Mouse (Mus musculus): ENCODE data around the gene Alg13. TPM values are rescaled to one million over a fixed set of nuclear protein-coding genes. Genes with fewer than 3 reads are reported as not detected.

Gene Alg13
- total and polyA plus RNA-seq, 3 experiments, result 36.5 to 51.4 TPM; not detected in 1

DNA sequence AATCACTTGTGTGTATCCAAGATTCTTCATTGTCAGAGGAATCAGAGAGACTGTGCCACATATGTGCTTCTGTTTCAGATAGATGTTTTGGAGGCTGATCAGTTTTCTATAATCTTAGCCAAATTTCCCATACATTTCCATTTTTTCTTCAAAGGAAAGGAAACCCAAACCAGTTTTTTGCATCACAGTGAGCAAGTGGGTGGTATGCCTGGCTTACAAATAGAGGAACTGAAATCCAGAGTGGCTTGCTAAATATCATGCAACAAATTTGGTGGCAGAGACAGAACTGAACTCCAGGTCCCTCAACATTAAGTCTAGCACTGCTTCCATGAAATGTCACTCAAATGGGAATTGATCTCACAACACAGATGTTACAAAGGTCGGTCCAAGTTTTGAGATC lies 103.5 kb downstream of the Alg13 start:
- Histone ChIP-seq H3K4me3 (ENCODE audit: control insufficient read depth in 1 of 2, insufficient read depth in 1 of 2, low read depth in 2 of 2, low read length in 2 of 2) (no peak overlapping the region), H3K27ac (ENCODE audit: control insufficient read depth, low read depth, low read length) (no peak overlapping the region), H3K9me3 (replicated peaks; ENCODE audit: insufficient read depth, low read length) (no peaks in the 10 kb centered on the region), H3K27me3 (ENCODE audit: control insufficient read depth in 1 of 2, insufficient read depth in 2 of 2, low read length in 2 of 2) (no peaks in the 10 kb centered on the region; a peak in 1 of 4 replicates), H3K9ac (ENCODE audit: control insufficient read depth, low read depth, low read length, poor library complexity, severe bottlenecking) (no peak overlapping the region), H3K36me3 (ENCODE audit: control insufficient read depth in 1 of 2, insufficient read depth in 2 of 2, low read length in 2 of 2) (no peaks in the 10 kb centered on the region), H3K79me2 (ENCODE audit: control insufficient read depth, insufficient read depth, low read length, poor library complexity) (no peaks in the 10 kb centered on the region), H3K4me1 (ENCODE audit: control insufficient read depth in 1 of 2, insufficient read depth in 2 of 2, low read length in 2 of 2) (no peaks in the 10 kb centered on the region)
- no peak for DNase-seq (ENCODE audit: low read depth, low spot score)
- TF ChIP-seq MAFK (IDR thresholded peaks at IDR 0.05; ENCODE audit: borderline replicate concordance, low read depth, low read length) (no peak), ZNF384 (IDR thresholded peaks at IDR 0.05; ENCODE audit: low read depth, low read length) (no peak), CHD1 (IDR thresholded peaks at IDR 0.05; ENCODE audit: low read depth, low read length) (no peak), TBP (IDR thresholded peaks at IDR 0.05; ENCODE audit: low read depth, low read length) (no peak), GABPA (IDR thresholded peaks at IDR 0.05; ENCODE audit: low read depth, low read length) (no peak), SIN3A (IDR thresholded peaks at IDR 0.05; ENCODE audit: low read length) (no peak), E2F4 (IDR thresholded peaks at IDR 0.05; ENCODE audit: borderline replicate concordance, low read depth, low read length) (no peak), TCF12 (IDR thresholded peaks at IDR 0.05; ENCODE audit: low read depth, low read length) (no peak)

GRCm38 (mm10) chrX:144423848-144424247 lies 106.2 kb downstream of the Alg13 start:
- Histone ChIP-seq H3K4me1 (ENCODE audit: control insufficient read depth in 1 of 2, insufficient read depth in 2 of 2, low read length in 2 of 2) (no peaks in the 10 kb centered on the region), H3K27ac (ENCODE audit: control insufficient read depth, low read depth, low read length) (no peak overlapping the region), H3K4me3 (ENCODE audit: control insufficient read depth in 1 of 2, insufficient read depth in 1 of 2, low read depth in 2 of 2, low read length in 2 of 2) (no peak overlapping the region), H3K36me3 (ENCODE audit: control insufficient read depth in 1 of 2, insufficient read depth in 2 of 2, low read length in 2 of 2) (no peaks in the 10 kb centered on the region), H3K9me3 (replicated peaks; ENCODE audit: insufficient read depth, low read length) (no peaks in the 10 kb centered on the region), H3K79me2 (ENCODE audit: control insufficient read depth, insufficient read depth, low read length, poor library complexity) (no peaks in the 10 kb centered on the region), H3K27me3 (ENCODE audit: control insufficient read depth in 1 of 2, insufficient read depth in 2 of 2, low read length in 2 of 2) (no peaks in the 10 kb centered on the region; a peak in 1 of 4 replicates), H3K9ac (ENCODE audit: control insufficient read depth, low read depth, low read length, poor library complexity, severe bottlenecking) (no peak overlapping the region)
- TF ChIP-seq MAX (IDR thresholded peaks at IDR 0.05; ENCODE audit: low read length), result no peak
- TF ChIP-seq NELFE (IDR thresholded peaks at IDR 0.05; ENCODE audit: low read depth, low read length), result no peak
- no peak for TF ChIP-seq USF2 (IDR thresholded peaks at IDR 0.05; ENCODE audit: borderline replicate concordance in 1 of 2, insufficient read depth in 1 of 2, low read depth in 1 of 2, low read length in 2 of 2)
- no peak for TF ChIP-seq MAFK (IDR thresholded peaks at IDR 0.05; ENCODE audit: borderline replicate concordance, low read depth, low read length)
- TF ChIP-seq RAD21 (IDR thresholded peaks at IDR 0.05; ENCODE audit: low read depth, low read length), result no peak
- TF ChIP-seq RCOR1 (IDR thresholded peaks at IDR 0.05; ENCODE audit: low read depth, low read length), result no peak
- TF ChIP-seq ZMIZ1 (IDR thresholded peaks at IDR 0.05; ENCODE audit: low read depth, low read length), result no peak
- no peak for TF ChIP-seq POLR2AphosphoS5 (IDR thresholded peaks at IDR 0.05; ENCODE audit: borderline replicate concordance, low read depth, low read length)
- TF ChIP-seq SMC3 (IDR thresholded peaks at IDR 0.05; ENCODE audit: low read depth, low read length), result no peak
- no peak for DNase-seq (ENCODE audit: low read depth, low spot score)

Other genes with a start within 250 kb of the Alg13 start
- gene A730046J19Rik, start 164.1 kb upstream of the Alg13 start, total RNA-seq (2012; rRNA removed), result not detected in 2 replicates
- gene A730046J19Rik, start 164.1 kb upstream of the Alg13 start, polyA plus RNA-seq (2012; ENCODE audit: insufficient read depth in 1 of 2, insufficient read length in 2 of 2, low read depth in 1 of 2, low replicate concordance in 2 of 2, missing spikeins in 1 of 2), result not detected
- not detected in 2 replicates for gene Trpc5os, start 138.8 kb downstream of the Alg13 start, total RNA-seq (2012; rRNA removed)
- not detected for gene Trpc5os, start 138.8 kb downstream of the Alg13 start, polyA plus RNA-seq (2012; ENCODE audit: insufficient read depth in 1 of 2, insufficient read length in 2 of 2, low read depth in 1 of 2, low replicate concordance in 2 of 2, missing spikeins in 1 of 2)

Data from MEL (cell line).